Mouse (Mus musculus): Measurements from ENCODE around the gene Igfl3. TPM values are rescaled to one million over a fixed set of nuclear protein-coding genes. Genes with fewer than 3 reads are reported as not detected.

Gene Igfl3
- polyA plus RNA-seq (2014; fragmentation: Illumina TruSeq; extraction: RNeasy Lipid Tissue Mini Kit (QIAGEN cat#74804); ENCODE audit: low read depth, low replicate concordance), result not detected

DNA sequence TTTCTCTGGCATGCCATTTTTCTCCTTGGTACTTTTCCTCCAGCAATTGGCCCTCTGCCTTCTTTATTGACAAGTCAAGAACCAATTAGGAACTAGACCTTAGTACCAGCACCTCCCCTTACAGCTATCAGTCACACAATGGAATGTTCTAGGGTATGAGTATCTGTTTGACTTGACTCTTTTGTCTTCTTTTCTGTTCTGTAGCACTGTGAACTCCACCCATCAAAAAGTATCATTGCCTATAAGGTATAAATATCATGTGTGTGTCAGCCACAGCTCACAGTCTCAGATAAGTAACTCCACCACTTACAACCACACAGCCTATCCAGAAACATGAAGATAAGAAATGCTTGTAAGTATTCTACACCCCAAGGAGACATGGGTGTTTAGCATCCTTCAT is at the start of gene Igfl3:
TSS of gene Igfl3 (plus strand) at position 301 of the 400 bp plus-strand sequence.

Other genes with a start within 250 kb of the Igfl3 start
- gene Ceacam11, start 204.4 kb upstream of the Igfl3 start, polyA plus RNA-seq (2014; fragmentation: Illumina TruSeq; extraction: RNeasy Lipid Tissue Mini Kit (QIAGEN cat#74804); ENCODE audit: low read depth, low replicate concordance), result not detected
- gene Ceacam13, start 166.6 kb upstream of the Igfl3 start, polyA plus RNA-seq (2014; fragmentation: Illumina TruSeq; extraction: RNeasy Lipid Tissue Mini Kit (QIAGEN cat#74804); ENCODE audit: low read depth, low replicate concordance), result not detected
- not detected for gene Ceacam12, start 110.6 kb upstream of the Igfl3 start, polyA plus RNA-seq (2014; fragmentation: Illumina TruSeq; extraction: RNeasy Lipid Tissue Mini Kit (QIAGEN cat#74804); ENCODE audit: low read depth, low replicate concordance)
- not detected for gene Mill1, start 68.9 kb downstream of the Igfl3 start, polyA plus RNA-seq (2014; fragmentation: Illumina TruSeq; extraction: RNeasy Lipid Tissue Mini Kit (QIAGEN cat#74804); ENCODE audit: low read depth, low replicate concordance)
- gene Psg18, start 178.5 kb downstream of the Igfl3 start, polyA plus RNA-seq (2014; fragmentation: Illumina TruSeq; extraction: RNeasy Lipid Tissue Mini Kit (QIAGEN cat#74804); ENCODE audit: low read depth, low replicate concordance), result not detected

All from heart, adult 10 weeks (tissue).